Mouse (Mus musculus): ENCODE measurements around the gene Ddx19b.
"Not testable (repeated sequence)": the region's sequence is repeated elsewhere in the genome, so short reads cannot be mapped to it uniquely, and the experiment has no call there.

- not testable (repeated sequence) for TF ChIP-seq CTCF, EP300 (IDR thresholded peaks at IDR 0.05; ENCODE audit: low read depth)
Measured at GRCm38 (mm10) chr8:110976532-110976931, 55.0 kb downstream of the Ddx19b start.

Data from liver, embryonic 14.5 days (tissue).